Mouse (Mus musculus): ENCODE results near the gene Rbm39. TPM values are rescaled to one million over a fixed set of nuclear protein-coding genes. Genes with fewer than 3 reads are reported as not detected.

The Rbm39 gene
- polyA plus RNA-seq, 1 experiment from 2014 or later, result 375 TPM

- Histone ChIP-seq H3K4me2 (ENCODE audit: low read depth, low read length) (no peak overlapping the region), H3K9ac (ENCODE audit: low read length) (no peak overlapping the region), H3K4me1 (ENCODE audit: control insufficient read depth, insufficient read depth, low read length) (no peaks in the 10 kb centered on the region), H3K36me3 (ENCODE audit: control insufficient read depth, insufficient read depth) (peaks cover 36% of the 10 kb centered on the region), H3K9me3 (replicated peaks; ENCODE audit: control insufficient read depth, low read length) (no peaks in the 10 kb centered on the region), H3K4me3 (ENCODE audit: low read length) (no peak overlapping the region), H3K27me3 (ENCODE audit: control insufficient read depth, insufficient read depth, low read length) (no peaks in the 10 kb centered on the region), H3K27ac (ENCODE audit: low read length) (no peak overlapping the region)
- ATAC-seq (replicated peaks; ENCODE audit: extremely low read depth, insufficient read depth, low FRiP score), result no peak
These were observed 28.5 kb downstream of the Rbm39 start for GRCm38 (mm10) chr2:156151538-156151937.

- no peak overlapping the region for H3K4me3 ChIP-seq (ENCODE audit: low read length)
- peaks cover 18% of the 10 kb centered on the region for H3K36me3 ChIP-seq (ENCODE audit: control insufficient read depth, insufficient read depth)
- ATAC-seq (replicated peaks; ENCODE audit: extremely low read depth, insufficient read depth, low FRiP score), result no peak
- peaks cover 9% of the 10 kb centered on the region; the same call in 1 of the 2 replicates for H3K4me1 ChIP-seq (ENCODE audit: control insufficient read depth, insufficient read depth, low read length)
- WGBS, result 90% methylated on average over 3 of the region's 3 CpGs
- H3K9ac ChIP-seq (ENCODE audit: low read length), result no peak overlapping the region
- no peaks in the 10 kb centered on the region for H3K9me3 ChIP-seq (replicated peaks; ENCODE audit: control insufficient read depth, low read length)
- no peak overlapping the region for H3K27ac ChIP-seq (ENCODE audit: low read length)
- no peak overlapping the region for H3K4me2 ChIP-seq (ENCODE audit: low read depth, low read length)
- H3K27me3 ChIP-seq (ENCODE audit: control insufficient read depth, insufficient read depth, low read length), result no peaks in the 10 kb centered on the region
These were observed 32.6 kb downstream of the Rbm39 start for GRCm38 (mm10) chr2:156147316-156147915.

GRCm38 (mm10) chr2:156146272-156146989 lies 33.6 kb downstream of the Rbm39 start:
- H3K36me3 ChIP-seq (ENCODE audit: control insufficient read depth, insufficient read depth), result peaks cover 18% of the 10 kb centered on the region
- WGBS, result 62% methylated on average over 5 of the region's 5 CpGs
- peaks cover 9% of the 10 kb centered on the region; the same call in 1 of the 2 replicates for H3K4me1 ChIP-seq (ENCODE audit: control insufficient read depth, insufficient read depth, low read length)
- no peaks in the 10 kb centered on the region for H3K9me3 ChIP-seq (replicated peaks; ENCODE audit: control insufficient read depth, low read length)
- no peaks in the 10 kb centered on the region for H3K27me3 ChIP-seq (ENCODE audit: control insufficient read depth, insufficient read depth, low read length)
- no peak for ATAC-seq (replicated peaks; ENCODE audit: extremely low read depth, insufficient read depth, low FRiP score)
- H3K27ac ChIP-seq (ENCODE audit: low read length), result no peak overlapping the region
- H3K4me3 ChIP-seq (ENCODE audit: low read length), result no peak overlapping the region
- no peak overlapping the region for H3K9ac ChIP-seq (ENCODE audit: low read length)
- no peak overlapping the region for H3K4me2 ChIP-seq (ENCODE audit: low read depth, low read length)

- no peak overlapping the region for H3K9ac ChIP-seq (ENCODE audit: low read length)
- no peak overlapping the region for H3K27ac ChIP-seq (ENCODE audit: low read length)
- H3K4me2 ChIP-seq (ENCODE audit: low read depth, low read length), result peak overlapping the region; percentile 73
- H3K27me3 ChIP-seq (ENCODE audit: control insufficient read depth, insufficient read depth, low read length), result no peaks in the 10 kb centered on the region
- H3K4me1 ChIP-seq (ENCODE audit: control insufficient read depth, insufficient read depth, low read length), result peaks cover 9% of the 10 kb centered on the region; the same call in 1 of the 2 replicates
- H3K4me3 ChIP-seq (ENCODE audit: low read length), result no peak overlapping the region
- peaks cover 18% of the 10 kb centered on the region for H3K36me3 ChIP-seq (ENCODE audit: control insufficient read depth, insufficient read depth)
- WGBS, result 61% methylated on average over 11 of the region's 11 CpGs
- no peaks in the 10 kb centered on the region for H3K9me3 ChIP-seq (replicated peaks; ENCODE audit: control insufficient read depth, low read length)
- ATAC-seq (replicated peaks; ENCODE audit: extremely low read depth, insufficient read depth, low FRiP score), result no peak
These were observed 34.4 kb downstream of the Rbm39 start for GRCm38 (mm10) chr2:156145486-156146130.

GRCm38 (mm10) chr2:156143953-156144724 lies 35.9 kb downstream of the Rbm39 start, which contains the start of the genes Romo1 and Nfs1:
Gene Romo1, plus strand, starts transcription at chr2:156144039.
Gene Nfs1, minus strand, starts transcription at chr2:156144186.
- H3K36me3 ChIP-seq (ENCODE audit: control insufficient read depth, insufficient read depth), result peaks cover 9% of the 10 kb centered on the region
- H3K9ac ChIP-seq (ENCODE audit: low read length), result peak within 1 kb of the TSS; percentile 94
- peak within 1 kb of the TSS; percentile 73 for H3K4me2 ChIP-seq (ENCODE audit: low read depth, low read length)
- H3K27me3 ChIP-seq (ENCODE audit: control insufficient read depth, insufficient read depth, low read length), result no peaks in the 10 kb centered on the region
- peak within 1 kb of the TSS; percentile 87 for H3K4me3 ChIP-seq (ENCODE audit: low read length)
- H3K27ac ChIP-seq (ENCODE audit: low read length), result peak within 1 kb of the TSS; percentile 96
- no peaks in the 10 kb centered on the region for H3K9me3 ChIP-seq (replicated peaks; ENCODE audit: control insufficient read depth, low read length)
- ATAC-seq (replicated peaks; ENCODE audit: extremely low read depth, insufficient read depth, low FRiP score), result peak; percentile 96
- H3K4me1 ChIP-seq (ENCODE audit: control insufficient read depth, insufficient read depth, low read length), result peaks cover 9% of the 10 kb centered on the region; the same call in 1 of the 2 replicates
- WGBS, result under 1% methylated on average over 70 of the region's 70 CpGs

- Histone ChIP-seq H3K9me3 (replicated peaks; ENCODE audit: control insufficient read depth, low read length) (no peaks in the 10 kb centered on the region), H3K36me3 (ENCODE audit: control insufficient read depth, insufficient read depth) (peaks cover 9% of the 10 kb centered on the region)
These were observed 36.7 kb downstream of the Rbm39 start for GRCm38 (mm10) chr2:156143367-156143766.

GRCm38 (mm10) chr2:156142820-156143219 lies 37.2 kb downstream of the Rbm39 start:
- ATAC-seq (replicated peaks; ENCODE audit: extremely low read depth, insufficient read depth, low FRiP score), result no peak
- peak overlapping the region; percentile 73 for H3K4me2 ChIP-seq (ENCODE audit: low read depth, low read length)

More at GRCm38 (mm10) chr2:156143367-156143766, 36.7 kb downstream of the Rbm39 start:
- peak overlapping the region; percentile 96 for H3K27ac ChIP-seq (ENCODE audit: low read length)
- WGBS, result under 1% methylated on average over 16 of the region's 16 CpGs
- peak overlapping the region; percentile 94 for H3K9ac ChIP-seq (ENCODE audit: low read length)
- no peak for ATAC-seq (replicated peaks; ENCODE audit: extremely low read depth, insufficient read depth, low FRiP score)
- H3K27me3 ChIP-seq (ENCODE audit: control insufficient read depth, insufficient read depth, low read length), result no peaks in the 10 kb centered on the region
- peaks cover 9% of the 10 kb centered on the region; the same call in 1 of the 2 replicates for H3K4me1 ChIP-seq (ENCODE audit: control insufficient read depth, insufficient read depth, low read length)
- peak overlapping the region; percentile 73 for H3K4me2 ChIP-seq (ENCODE audit: low read depth, low read length)
- H3K4me3 ChIP-seq (ENCODE audit: low read length), result peak overlapping the region; percentile 87

GRCm38 (mm10) chr2:156135695-156136094 lies 44.3 kb downstream of the Rbm39 start:
- no peak overlapping the region for H3K9ac ChIP-seq (ENCODE audit: low read length)
- no peak overlapping the region for H3K4me3 ChIP-seq (ENCODE audit: low read length)
- no peak for ATAC-seq (replicated peaks; ENCODE audit: extremely low read depth, insufficient read depth, low FRiP score)
- WGBS, result 89% methylated on average over 6 of the region's 6 CpGs
- no peak overlapping the region for H3K4me2 ChIP-seq (ENCODE audit: low read depth, low read length)
- H3K9me3 ChIP-seq (replicated peaks; ENCODE audit: control insufficient read depth, low read length), result no peaks in the 10 kb centered on the region
- no peaks in the 10 kb centered on the region for H3K27me3 ChIP-seq (ENCODE audit: control insufficient read depth, insufficient read depth, low read length)
- H3K4me1 ChIP-seq (ENCODE audit: control insufficient read depth, insufficient read depth, low read length), result no peaks in the 10 kb centered on the region
- peaks cover 9% of the 10 kb centered on the region for H3K36me3 ChIP-seq (ENCODE audit: control insufficient read depth, insufficient read depth)
- H3K27ac ChIP-seq (ENCODE audit: low read length), result no peak overlapping the region

More at GRCm38 (mm10) chr2:156142820-156143219, 37.2 kb downstream of the Rbm39 start:
- no peaks in the 10 kb centered on the region for H3K27me3 ChIP-seq (ENCODE audit: control insufficient read depth, insufficient read depth, low read length)
- peaks cover 6% of the 10 kb centered on the region; the same call in 1 of the 2 replicates for H3K36me3 ChIP-seq (ENCODE audit: control insufficient read depth, insufficient read depth)
- peak overlapping the region; percentile 87 for H3K4me3 ChIP-seq (ENCODE audit: low read length)
- peak overlapping the region; percentile 94 for H3K9ac ChIP-seq (ENCODE audit: low read length)
- 71% methylated on average over 2 of the region's 2 CpGs for WGBS
- H3K9me3 ChIP-seq (replicated peaks; ENCODE audit: control insufficient read depth, low read length), result no peaks in the 10 kb centered on the region
- H3K4me1 ChIP-seq (ENCODE audit: control insufficient read depth, insufficient read depth, low read length), result peaks cover 9% of the 10 kb centered on the region; the same call in 1 of the 2 replicates
- H3K27ac ChIP-seq (ENCODE audit: low read length), result peak overlapping the region; percentile 96

All from heart, embryonic 16.5 days (tissue).